Mouse (Mus musculus): ENCODE data around the gene Zdhhc6. TPM values are rescaled to one million over a fixed set of nuclear protein-coding genes. Genes with fewer than 3 reads are reported as not detected.

The Zdhhc6 gene
- polyA plus RNA-seq, 1 experiment, result 27.6 TPM

DNA sequence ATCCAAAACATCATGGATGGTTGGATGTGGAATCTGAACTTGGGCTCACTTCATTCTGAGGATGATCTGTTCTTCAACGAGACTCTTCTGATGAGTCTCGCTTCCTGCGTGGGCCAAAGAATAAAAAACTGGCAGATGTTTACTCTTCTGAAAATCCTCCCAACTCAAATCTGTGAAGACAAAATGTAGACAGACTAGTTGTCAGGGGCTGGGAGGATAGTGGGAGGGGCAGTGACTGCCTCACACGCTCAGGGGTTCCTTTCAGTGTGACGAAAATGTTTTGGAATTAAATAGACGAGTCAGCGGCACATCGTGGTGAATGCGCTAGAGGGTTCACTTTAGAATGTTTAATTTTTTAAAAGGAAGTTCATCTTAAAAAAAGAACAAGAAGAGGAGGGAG is 59.7 kb downstream of the Zdhhc6 start:
- DNase-seq (ENCODE audit: low read depth), result no peak
- TF ChIP-seq POLR2A (IDR thresholded peaks at IDR 0.05; ENCODE audit: borderline replicate concordance, extremely low read depth, insufficient read depth, insufficient read length, poor library complexity, severe bottlenecking) (no peak), CTCF (IDR thresholded peaks at IDR 0.05; ENCODE audit: borderline replicate concordance, extremely low read depth, insufficient read depth, insufficient read length) (no peak)

GRCm38 (mm10) chr19:55254513-55255016 is 61.3 kb downstream of the Zdhhc6 start:
- no peak for TF ChIP-seq POLR2A (IDR thresholded peaks at IDR 0.05; ENCODE audit: borderline replicate concordance, extremely low read depth, insufficient read depth, insufficient read length, poor library complexity, severe bottlenecking)
- no peak for TF ChIP-seq CTCF (IDR thresholded peaks at IDR 0.05; ENCODE audit: borderline replicate concordance, extremely low read depth, insufficient read depth, insufficient read length)

GRCm38 (mm10) chr19:55253570-55254441 is 62.0 kb downstream of the Zdhhc6 start:
- peak; percentile 68 for DNase-seq (ENCODE audit: low read depth)

More at GRCm38 (mm10) chr19:55254513-55255016, 61.3 kb downstream of the Zdhhc6 start:
- DNase-seq (ENCODE audit: low read depth), result peak; percentile 73

DNA sequence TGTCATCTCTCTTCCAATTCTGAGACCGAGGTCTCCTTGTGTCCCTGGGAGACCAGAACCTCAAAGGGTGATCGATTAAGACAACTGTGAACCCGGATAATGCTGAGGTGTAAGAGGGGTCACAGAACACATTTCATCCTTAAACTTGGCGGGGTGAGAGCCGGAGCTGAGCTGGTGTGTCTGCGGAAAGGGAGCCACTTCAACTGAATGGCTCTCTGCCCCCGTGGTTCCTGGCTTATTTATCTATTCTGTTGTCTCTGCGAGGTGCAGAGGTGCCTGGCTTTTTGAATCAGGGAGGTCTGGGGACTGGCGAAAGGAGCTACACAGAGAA is 62.6 kb downstream of the Zdhhc6 start:
- no peak for DNase-seq (ENCODE audit: low read depth)
- TF ChIP-seq POLR2A (IDR thresholded peaks at IDR 0.05; ENCODE audit: borderline replicate concordance, extremely low read depth, insufficient read depth, insufficient read length, poor library complexity, severe bottlenecking), result no peak
- no peak for TF ChIP-seq CTCF (IDR thresholded peaks at IDR 0.05; ENCODE audit: borderline replicate concordance, extremely low read depth, insufficient read depth, insufficient read length)

More at GRCm38 (mm10) chr19:55253570-55254441, 62.0 kb downstream of the Zdhhc6 start:
- TF ChIP-seq POLR2A (IDR thresholded peaks at IDR 0.05; ENCODE audit: borderline replicate concordance, extremely low read depth, insufficient read depth, insufficient read length, poor library complexity, severe bottlenecking) (no peak), CTCF (IDR thresholded peaks at IDR 0.05; ENCODE audit: borderline replicate concordance, extremely low read depth, insufficient read depth, insufficient read length) (no peak)

GRCm38 (mm10) chr19:55251383-55252124 is 64.3 kb downstream of the Zdhhc6 start, which contains the start of gene Acsl5:
Gene Acsl5 (plus strand): TSS chr19:55251938.
- TF ChIP-seq CTCF (IDR thresholded peaks at IDR 0.05; ENCODE audit: borderline replicate concordance, extremely low read depth, insufficient read depth, insufficient read length) (no peak), POLR2A (IDR thresholded peaks at IDR 0.05; ENCODE audit: borderline replicate concordance, extremely low read depth, insufficient read depth, insufficient read length, poor library complexity, severe bottlenecking) (no peak)
- no peak for DNase-seq (ENCODE audit: low read depth)

- TF ChIP-seq CTCF (IDR thresholded peaks at IDR 0.05; ENCODE audit: borderline replicate concordance, extremely low read depth, insufficient read depth, insufficient read length), result no peak
- TF ChIP-seq POLR2A (IDR thresholded peaks at IDR 0.05; ENCODE audit: borderline replicate concordance, extremely low read depth, insufficient read depth, insufficient read length, poor library complexity, severe bottlenecking), result no peak
- no peak for DNase-seq (ENCODE audit: low read depth)
These were observed 65.4 kb downstream of the Zdhhc6 start for GRCm38 (mm10) chr19:55250451-55250850.

DNA sequence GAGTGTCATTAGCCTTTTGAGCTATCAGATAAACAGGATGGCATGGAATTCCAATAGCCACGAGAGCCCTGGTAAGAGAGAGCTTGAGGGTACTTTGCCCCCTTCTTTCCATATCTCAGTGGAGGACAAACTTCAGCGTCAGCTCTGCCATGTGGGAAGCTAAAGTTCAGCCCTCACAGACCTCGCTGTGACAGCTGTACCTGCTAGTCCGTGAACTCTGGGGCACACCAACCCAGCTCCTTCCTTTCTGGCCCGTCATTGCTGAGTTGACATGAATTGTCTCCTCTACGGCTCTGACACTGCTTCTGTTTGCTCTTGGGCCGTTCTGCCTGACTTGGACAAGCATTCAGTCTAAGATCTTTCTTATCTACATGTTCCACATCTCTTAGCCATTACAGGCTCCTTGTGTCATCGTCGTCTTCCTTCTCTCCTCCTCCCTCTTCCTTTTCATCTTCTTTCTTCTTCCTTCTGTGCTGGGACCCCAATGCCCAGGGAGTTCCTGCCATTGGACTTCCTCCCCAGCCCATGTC is 67.8 kb downstream of the Zdhhc6 start:
- no peak for DNase-seq (ENCODE audit: low read depth)

GRCm38 (mm10) chr19:55247563-55247962 is 68.3 kb downstream of the Zdhhc6 start:
- TF ChIP-seq POLR2A (IDR thresholded peaks at IDR 0.05; ENCODE audit: borderline replicate concordance, extremely low read depth, insufficient read depth, insufficient read length, poor library complexity, severe bottlenecking) (no peak), CTCF (IDR thresholded peaks at IDR 0.05; ENCODE audit: borderline replicate concordance, extremely low read depth, insufficient read depth, insufficient read length) (no peak)
- no peak for DNase-seq (ENCODE audit: low read depth)

More for the DNA sequence above, 67.8 kb downstream of the Zdhhc6 start:
- TF ChIP-seq CTCF (IDR thresholded peaks at IDR 0.05; ENCODE audit: borderline replicate concordance, extremely low read depth, insufficient read depth, insufficient read length) (no peak), POLR2A (IDR thresholded peaks at IDR 0.05; ENCODE audit: borderline replicate concordance, extremely low read depth, insufficient read depth, insufficient read length, poor library complexity, severe bottlenecking) (no peak)

- TF ChIP-seq POLR2A (IDR thresholded peaks at IDR 0.05; ENCODE audit: borderline replicate concordance, extremely low read depth, insufficient read depth, insufficient read length, poor library complexity, severe bottlenecking), result no peak
- TF ChIP-seq CTCF (IDR thresholded peaks at IDR 0.05; ENCODE audit: borderline replicate concordance, extremely low read depth, insufficient read depth, insufficient read length), result no peak
- DNase-seq (ENCODE audit: low read depth), result peak; percentile 20
These were observed 71.0 kb downstream of the Zdhhc6 start for GRCm38 (mm10) chr19:55244791-55245231.

DNA sequence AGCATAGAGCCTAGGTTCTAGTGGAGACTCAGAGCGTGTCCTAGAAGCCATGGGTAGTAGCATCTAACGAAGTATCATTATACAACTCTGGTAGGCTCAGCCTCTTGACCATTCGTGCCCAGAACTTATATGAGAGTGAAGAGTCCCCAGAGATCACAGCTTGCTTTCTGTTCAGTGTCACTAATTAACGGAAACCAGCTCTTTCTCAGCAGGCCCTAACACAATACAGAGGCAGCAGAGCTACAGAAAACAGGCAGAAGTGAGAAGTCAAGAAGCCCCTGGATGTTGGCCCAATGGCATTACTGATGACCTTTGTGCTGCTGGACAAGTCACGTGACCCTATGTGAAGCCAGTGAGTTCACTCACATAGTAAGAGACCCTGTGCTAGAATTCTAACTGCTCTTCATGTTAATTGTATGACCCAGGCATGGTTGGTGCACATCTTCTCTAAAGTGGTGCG is 74.6 kb downstream of the Zdhhc6 start, which contains the start of gene Gucy2g:
TSS of gene Gucy2g (minus strand) at position 51 of the 460 bp plus-strand sequence.
- DNase-seq (ENCODE audit: low read depth), result no peak
- TF ChIP-seq CTCF (IDR thresholded peaks at IDR 0.05; ENCODE audit: borderline replicate concordance, extremely low read depth, insufficient read depth, insufficient read length) (no peak), POLR2A (IDR thresholded peaks at IDR 0.05; ENCODE audit: borderline replicate concordance, extremely low read depth, insufficient read depth, insufficient read length, poor library complexity, severe bottlenecking) (no peak)
